Mouse (Mus musculus) layer of hippocampus, adult 9-10 months (tissue): Measurements from ENCODE around the gene Arih2.
"Not testable (repeated sequence)": the region's sequence is repeated elsewhere in the genome, so short reads cannot be mapped to it uniquely, and the experiment has no call there.

Experiments
- DNase-seq: peaks from one replicate; pipeline ENCODE4 v3.0.0; 2022; ENCODE audit warnings: low spot score

The Arih2 gene

DNA sequence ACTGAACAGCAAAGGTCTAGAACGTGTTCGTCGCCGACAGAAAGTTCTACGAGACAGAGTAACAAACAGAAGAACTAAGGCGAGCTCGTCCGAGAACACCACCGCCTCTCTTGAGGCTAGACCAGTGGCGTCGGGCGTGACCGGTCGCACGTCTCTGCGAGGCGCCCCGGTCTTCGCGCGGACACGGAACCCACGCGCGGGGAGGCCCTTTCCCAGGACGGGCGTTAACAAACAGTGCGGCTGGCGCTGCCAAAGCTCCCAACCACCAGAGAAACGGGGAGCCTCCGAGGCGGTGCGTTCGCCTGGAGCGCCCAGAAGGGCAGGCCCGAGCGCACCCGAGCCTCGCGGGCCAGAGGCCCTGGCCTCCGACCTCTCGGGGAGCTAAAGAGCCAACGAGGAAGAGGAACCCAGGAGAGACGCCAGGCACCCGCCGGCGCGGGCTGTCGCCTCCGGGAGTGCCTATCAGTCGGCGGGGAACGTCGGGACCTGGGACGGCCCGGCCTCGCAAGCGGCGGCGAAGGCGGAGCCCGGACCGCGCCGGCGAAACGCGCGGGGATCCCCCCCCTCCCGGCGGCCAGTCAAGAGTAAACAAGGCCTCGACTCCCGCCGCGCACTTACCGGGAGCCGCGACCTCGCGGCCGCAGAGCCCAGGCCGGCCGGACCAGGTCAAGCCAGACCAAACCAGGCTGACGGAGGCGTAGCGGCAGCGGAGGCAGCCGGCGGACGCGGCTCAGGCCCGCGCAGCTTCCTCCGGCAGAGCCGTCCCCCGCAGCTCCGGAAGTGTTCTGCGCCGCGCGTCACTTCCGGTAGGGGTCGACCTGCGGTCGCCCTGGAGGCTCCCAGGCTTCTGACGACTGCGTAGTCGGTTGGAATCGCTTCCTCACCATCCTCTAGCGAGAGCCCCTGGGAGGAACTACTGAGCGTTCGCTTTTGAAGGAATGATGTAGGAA is at the start of gene Arih2:
Gene Arih2 (minus strand): TSS at position 776 of the 950 bp plus-strand sequence.
- DNase-seq: peak; percentile 74

DNA sequence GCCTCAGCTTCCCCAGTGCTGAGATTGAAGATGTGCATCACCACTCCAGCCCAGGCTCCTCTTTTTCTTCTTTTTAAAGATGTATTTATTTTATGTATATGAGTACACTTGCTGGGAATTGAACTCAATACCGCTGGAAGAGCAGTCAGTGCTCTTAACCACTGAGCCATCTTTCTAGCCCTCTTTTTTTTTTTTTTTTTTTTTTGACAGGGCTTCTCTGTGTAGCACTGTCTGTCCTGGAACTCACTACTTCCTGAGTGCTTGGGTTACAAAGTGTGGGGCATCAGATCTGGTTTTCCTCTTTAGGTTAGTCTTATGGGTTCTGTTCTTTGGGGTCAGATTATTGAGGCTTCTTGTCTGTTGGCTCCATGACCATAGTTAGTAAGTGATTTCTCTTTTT is 45.3 kb upstream of the Arih2 start:
- DNase-seq: no peak

GRCm38 (mm10) chr9:108693946-108694345 is 44.8 kb upstream of the Arih2 start:
- no peak for DNase-seq

DNA sequence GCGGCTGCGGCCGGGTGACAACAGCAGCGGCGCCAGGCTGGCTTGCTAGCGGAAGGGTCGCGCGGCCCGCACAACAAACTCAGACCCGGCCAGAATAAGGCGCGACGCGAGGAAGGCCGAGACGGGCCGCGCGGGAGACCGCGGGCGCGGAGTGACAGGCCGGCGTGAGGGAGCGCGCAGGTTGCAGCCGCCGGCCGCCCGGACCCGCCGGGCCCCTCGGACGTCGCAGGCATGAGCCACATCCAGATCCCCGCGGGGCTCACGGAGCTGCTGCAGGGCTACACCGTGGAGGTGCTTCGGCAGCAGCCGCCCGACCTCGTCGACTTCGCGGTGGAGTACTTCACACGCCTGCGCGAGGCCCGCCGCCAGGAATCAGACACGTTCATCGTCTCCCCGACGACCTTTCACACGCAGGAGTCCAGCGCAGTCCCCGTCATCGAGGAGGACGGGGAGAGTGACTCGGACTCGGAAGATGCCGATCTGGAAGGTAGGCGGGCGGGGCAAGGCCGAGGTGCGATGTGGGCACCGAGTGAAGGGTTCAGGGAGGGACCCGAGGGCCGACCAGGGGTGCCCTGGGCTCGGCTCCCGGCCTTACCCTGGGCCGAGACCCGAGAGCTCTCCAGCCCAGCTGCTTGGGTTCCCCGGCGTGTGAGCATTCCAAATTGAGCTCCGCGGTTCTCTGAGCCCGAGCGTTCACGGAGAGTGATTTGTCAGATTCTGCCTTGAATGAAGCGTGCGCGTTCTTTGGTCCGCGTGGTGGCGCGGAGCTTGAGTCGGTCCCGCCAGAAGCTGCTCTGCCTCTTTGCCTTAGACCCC is 43.2 kb upstream of the Arih2 start:
- DNase-seq: no peak

DNA sequence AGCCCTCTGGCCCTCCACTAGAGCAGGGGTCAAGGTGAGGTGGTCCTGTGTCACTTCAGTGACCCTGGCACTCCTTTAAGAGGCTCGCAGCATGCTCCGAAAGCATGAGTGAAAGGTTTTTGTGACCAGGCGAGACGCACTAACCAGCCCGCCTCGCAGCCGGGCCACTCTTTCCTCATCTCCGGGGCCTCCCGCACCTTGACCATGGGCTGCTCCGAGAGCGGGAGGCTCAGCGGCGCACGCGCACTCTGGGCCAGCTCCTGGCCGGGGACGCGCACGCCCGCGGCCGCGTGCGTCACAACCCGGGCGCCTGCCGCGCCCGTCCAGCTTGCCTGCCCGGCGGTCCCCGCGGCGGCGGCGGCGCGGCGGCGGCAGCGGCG is 42.6 kb upstream of the Arih2 start:
- peak; percentile 63 for DNase-seq

DNA sequence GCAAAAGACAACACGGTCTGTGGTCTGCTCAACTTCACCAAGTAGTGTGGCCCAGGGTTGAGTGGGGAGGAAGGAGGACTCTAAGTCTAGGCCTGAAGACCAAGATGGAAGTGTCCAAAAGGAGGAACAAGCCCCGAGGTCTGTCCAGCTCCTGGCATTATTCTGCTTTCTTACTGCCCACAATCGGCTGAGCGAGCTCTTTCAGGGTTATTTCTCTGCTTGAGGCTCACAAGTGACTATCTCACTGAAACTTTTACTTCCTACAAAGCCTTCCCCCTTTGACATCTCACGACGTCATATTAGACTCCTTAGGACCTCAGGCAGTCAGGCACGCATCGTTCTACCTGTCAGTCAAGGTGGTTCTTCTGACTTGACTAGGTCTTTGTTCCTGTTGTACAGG is 42.2 kb upstream of the Arih2 start:
- peak; percentile 36 for DNase-seq

DNA sequence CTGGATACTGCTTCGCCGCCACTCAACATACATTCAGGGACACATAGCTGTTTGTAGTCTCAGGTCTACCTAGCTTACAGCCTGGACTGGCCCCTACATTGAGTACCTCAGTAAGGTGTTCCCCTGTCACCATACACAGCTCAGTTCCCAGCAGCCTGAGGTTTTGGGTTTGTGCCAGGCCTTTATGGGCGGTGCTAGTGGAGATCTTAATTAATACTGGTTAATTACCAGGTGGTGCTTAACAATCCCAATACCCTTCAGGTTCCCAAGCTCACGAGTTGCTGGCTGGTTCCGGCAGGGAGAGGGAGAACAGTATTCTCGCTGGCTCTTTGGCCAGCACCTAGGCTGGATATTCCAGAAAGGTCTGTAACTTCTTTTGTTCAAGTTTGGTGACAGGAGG is 41.7 kb upstream of the Arih2 start:
- no peak for DNase-seq

DNA sequence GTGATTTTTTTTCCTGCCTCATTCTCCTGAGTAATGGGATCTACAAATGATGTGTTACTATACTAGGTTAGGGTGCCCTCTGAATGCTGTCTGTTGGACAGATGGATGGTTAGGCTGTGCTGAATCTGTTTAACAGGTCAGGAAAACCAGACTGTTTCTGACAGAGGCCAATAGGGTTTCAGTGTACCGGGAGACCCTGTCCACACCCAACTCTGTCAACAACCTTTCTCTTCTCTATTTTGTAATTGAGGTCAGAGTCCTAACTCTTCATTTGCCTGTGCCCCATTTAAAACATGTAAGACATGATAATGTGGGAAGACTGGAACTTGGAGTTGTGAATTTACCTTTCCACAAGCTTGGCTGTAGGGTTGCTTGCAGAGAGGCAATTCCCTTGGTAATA is 40.8 kb upstream of the Arih2 start:
- DNase-seq: no peak

- no peak for DNase-seq
These were observed 39.9 kb upstream of the Arih2 start, which contains the start of gene Prkar2a for GRCm38 (mm10) chr9:108689106-108689505. Prkar2a (plus strand) TSS chr9:108689314.

DNA sequence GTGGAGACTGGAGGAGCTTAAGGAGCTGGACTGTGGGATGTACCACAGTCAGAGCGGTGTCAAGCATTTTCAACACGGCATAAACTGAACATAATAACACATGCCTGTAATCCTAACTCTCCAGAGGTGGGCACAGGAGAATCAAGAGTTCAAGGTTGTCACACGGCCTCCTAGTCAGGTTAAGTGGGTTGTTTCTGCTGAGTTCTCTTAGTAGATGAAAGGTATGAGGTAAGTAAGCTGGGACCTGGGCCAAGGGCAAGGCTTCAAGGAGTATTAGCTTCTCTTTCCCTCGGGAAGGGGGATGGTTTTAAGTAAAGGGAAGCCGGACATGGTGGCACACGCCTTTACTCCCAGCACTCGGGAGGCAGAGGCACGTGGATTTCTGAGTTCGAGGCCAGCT is 39.3 kb upstream of the Arih2 start:
- DNase-seq: no peak

- no peak for DNase-seq
These were observed 38.5 kb upstream of the Arih2 start for GRCm38 (mm10) chr9:108687686-108688085.

GRCm38 (mm10) chr9:108687181-108687580 is 38.0 kb upstream of the Arih2 start:
- no peak for DNase-seq

- no peak for DNase-seq
These were observed 37.3 kb upstream of the Arih2 start for GRCm38 (mm10) chr9:108686475-108686887.

- DNase-seq: no peak
These were observed 30.8 kb upstream of the Arih2 start for GRCm38 (mm10) chr9:108680026-108680425.

DNA sequence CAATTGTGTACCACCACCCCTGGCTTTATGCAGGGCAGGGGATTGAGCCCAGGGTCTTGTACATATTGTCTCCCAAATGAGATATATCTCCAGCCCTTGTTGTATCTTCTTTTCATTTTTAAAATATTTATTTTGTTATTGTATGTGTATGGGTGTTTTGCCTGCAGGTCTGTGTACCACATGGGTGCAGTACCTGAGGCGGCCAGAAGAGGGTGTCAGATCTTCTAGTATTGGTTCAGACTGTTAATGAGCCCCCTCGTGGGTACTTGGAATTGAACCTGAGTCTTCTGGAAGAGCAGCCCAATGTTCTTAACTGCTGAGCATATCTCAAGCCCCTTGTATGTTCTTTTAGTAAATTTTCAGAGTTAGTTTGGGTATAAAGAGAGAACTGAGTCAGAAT is 24.0 kb upstream of the Arih2 start:
- no peak for DNase-seq

DNA sequence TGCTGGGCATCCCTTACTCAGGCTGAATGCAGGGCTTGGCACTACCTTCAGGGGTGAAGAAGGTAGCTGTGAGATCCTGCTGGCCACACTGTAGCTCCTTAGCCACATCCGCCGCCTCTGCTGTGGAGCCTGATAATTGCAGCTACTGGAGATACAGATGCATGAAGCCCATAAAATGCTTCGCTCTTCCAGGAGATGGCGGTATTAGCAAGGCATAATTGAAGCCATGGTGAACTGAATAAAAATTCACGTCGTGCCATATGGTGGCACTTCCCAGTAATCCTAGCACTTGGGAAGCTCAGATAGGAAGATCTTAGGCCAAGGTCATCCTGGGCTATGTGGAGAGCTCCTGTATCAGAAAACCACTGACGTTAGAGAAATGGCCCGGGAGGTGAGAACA is 20.7 kb upstream of the Arih2 start:
- DNase-seq: no peak

DNA sequence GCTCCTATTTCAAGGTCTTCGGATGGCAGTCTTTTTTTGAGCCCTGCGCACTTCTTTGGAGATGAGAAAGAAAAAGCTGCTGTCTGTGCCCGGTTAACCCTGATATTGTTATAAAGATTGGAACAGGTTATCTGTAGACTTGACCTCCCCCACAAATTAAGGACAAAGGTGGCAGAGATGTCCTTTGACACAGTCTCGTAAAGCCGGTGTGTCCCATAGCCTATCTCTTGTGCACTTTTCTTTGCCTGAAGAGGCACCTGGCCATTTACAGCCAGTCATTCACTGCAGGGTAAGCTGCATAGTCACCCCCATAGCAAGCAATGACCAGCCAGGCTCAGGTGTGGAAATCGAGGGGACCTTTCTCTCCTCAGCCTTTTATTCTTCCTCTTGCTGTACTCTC is 13.5 kb upstream of the Arih2 start:
- no peak for DNase-seq

- DNase-seq: peak; percentile 52
These were observed 12.8 kb upstream of the Arih2 start, which contains the start of gene Slc25a20 for GRCm38 (mm10) chr9:108661677-108662612. Slc25a20 (plus strand) TSS chr9:108662088.

DNA sequence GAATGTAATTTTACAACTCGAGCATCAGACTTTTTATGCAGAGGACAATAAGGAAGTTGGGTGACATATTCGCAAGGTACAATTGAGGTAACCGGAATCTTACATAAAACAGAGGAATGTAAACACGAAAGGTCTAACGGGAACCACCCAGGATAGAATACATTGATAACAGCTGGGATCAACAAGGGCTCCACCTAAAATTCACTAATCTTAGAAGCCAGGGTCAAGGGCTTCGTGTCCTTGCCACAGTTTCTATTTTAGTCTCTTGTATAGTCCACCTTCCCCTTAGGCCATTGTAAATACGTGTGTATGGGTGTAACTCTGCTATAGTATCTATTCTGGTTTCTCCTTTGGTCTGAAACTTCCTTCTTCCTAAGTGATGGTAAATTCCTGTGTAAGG is 6.7 kb upstream of the Arih2 start:
- not testable (repeated sequence) for DNase-seq

- DNase-seq: no peak
These were observed 5.6 kb upstream of the Arih2 start for GRCm38 (mm10) chr9:108654566-108655464.
